Mouse (Mus musculus) cortical plate, adult 2 months (tissue): ENCODE measurements around the gene Gadd45a. TPM values are rescaled to one million over a fixed set of nuclear protein-coding genes. Genes with fewer than 3 reads are reported as not detected.

Source experiments
- H3K27ac ChIP-seq: fragments of 200-500 bp; 2 replicates; pipeline ENCODE4 v1.5.1; 2012; ENCODE audit warnings: low read length, control low read depth, inconsistent platforms; ENCODE audit not compliant: insufficient read depth
- H3K4me1 ChIP-seq: fragments of 200-500 bp; 2 replicates; pipeline ENCODE4 v1.6.1; 2011; ENCODE audit warnings: low read length; ENCODE audit not compliant: control insufficient read depth, insufficient read depth
- H3K4me3 ChIP-seq: fragments of 200-500 bp; 2 replicates; pipeline ENCODE4 v1.5.1; 2011; ENCODE audit warnings: mild to moderate bottlenecking, low read length, control low read depth; ENCODE audit not compliant: insufficient read depth
- CTCF ChIP-seq: fragments of 200-500 bp; IDR thresholded peaks from 2 replicates; pipeline ENCODE4 v1.5.1; 2011; ENCODE audit warnings: mild to moderate bottlenecking, control low read depth, low read length; ENCODE audit not compliant: insufficient read depth; ENCODE audit errors: extremely low read depth
- POLR2A ChIP-seq: fragments of 200-500 bp; IDR thresholded peaks from 2 replicates; pipeline ENCODE4 v1.6.1; 2011; ENCODE audit warnings: mild to moderate bottlenecking, low read length, control low read depth; ENCODE audit not compliant: insufficient read depth; ENCODE audit errors: extremely low read depth
- polyA plus RNA-seq: library from polyadenylated mRNA; depleted of rRNA; stranded (reverse); fragments of >200 nt; gene quantifications from 2 replicates; pipeline ENCODE4 v1.2.3, GENCODE M21; 2012

The Gadd45a gene
- polyA plus RNA-seq, 1 experiment, result 19.9 TPM

DNA sequence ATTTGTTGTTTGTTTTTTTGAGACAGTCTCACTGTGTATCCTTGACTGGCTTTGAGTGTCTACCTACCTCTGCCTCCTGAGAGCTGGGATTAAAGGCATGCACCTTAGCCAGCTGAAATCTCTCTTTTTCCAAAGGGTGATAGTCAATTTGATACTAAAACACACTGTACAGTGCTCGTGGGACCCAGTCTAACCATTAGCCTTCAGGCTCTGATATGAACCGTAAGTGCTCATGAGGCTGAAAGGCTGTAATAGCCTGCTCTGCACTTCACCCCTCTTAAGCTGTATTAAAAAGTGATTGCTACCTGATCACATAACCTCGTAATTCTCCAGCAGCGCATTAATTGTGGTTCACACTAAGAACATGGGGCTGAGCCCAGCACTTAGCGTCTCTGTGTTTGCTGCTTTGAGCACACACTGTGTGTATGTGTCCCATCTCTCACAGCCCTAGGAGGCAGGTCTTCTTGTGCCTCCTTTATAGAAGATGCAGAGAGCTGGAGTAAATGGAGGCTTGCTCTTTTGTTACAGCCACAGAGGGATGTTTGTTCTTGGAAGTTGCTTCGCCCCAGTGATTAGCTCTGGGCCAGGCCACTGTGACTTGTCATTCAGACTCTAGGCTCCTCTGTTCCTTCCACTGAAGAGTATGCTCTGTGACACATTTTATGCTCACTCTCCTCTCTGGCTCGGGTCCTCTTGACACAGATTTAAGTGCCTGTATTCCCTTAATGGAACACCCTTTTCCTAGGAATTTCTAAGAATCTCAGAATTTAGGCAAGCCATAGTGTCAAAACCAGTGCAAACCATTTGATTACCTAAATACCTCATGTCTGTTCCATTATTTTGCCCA is 26.7 kb downstream of the Gadd45a start:
- H3K4me1 ChIP-seq, result no peaks in the 10 kb centered on the region
- H3K4me3 ChIP-seq, result no peak overlapping the region
- no peak overlapping the region for H3K27ac ChIP-seq
- TF ChIP-seq POLR2A, result no peak
- TF ChIP-seq CTCF, result no peak

GRCm38 (mm10) chr6:67009888-67010287 is 27.4 kb downstream of the Gadd45a start:
- Histone ChIP-seq H3K4me3 (no peak overlapping the region), H3K4me1 (no peaks in the 10 kb centered on the region), H3K27ac (no peak overlapping the region)
- TF ChIP-seq POLR2A (no peak), CTCF (no peak)

DNA sequence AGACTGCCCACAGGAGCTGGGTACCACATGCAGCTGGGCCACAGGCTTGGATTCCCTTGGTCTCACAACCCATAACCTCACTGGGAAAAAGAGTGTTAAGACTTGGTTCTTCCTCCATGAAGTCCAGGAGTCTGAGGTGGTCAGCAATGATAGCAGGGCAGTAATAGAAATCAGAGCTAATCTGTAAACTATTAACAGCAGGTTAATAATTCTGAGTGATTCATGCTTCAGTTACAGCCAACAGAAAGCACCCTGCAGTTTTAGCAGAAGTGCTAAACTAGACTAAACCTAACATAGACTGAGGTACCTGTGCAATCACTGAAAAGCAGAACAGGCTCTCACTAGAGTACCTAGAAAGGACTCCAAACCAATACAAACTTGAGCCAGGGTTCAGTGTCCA is 37.5 kb downstream of the Gadd45a start:
- no peak for TF ChIP-seq POLR2A
- no peak overlapping the region for H3K4me3 ChIP-seq
- no peak overlapping the region for H3K27ac ChIP-seq
- no peaks in the 10 kb centered on the region for H3K4me1 ChIP-seq

GRCm38 (mm10) chr6:66998645-66999044 is 38.6 kb downstream of the Gadd45a start:
- Histone ChIP-seq H3K4me3 (no peak overlapping the region), H3K27ac (no peak overlapping the region), H3K4me1 (no peaks in the 10 kb centered on the region)
- TF ChIP-seq CTCF, result no peak
- no peak for TF ChIP-seq POLR2A

- Histone ChIP-seq H3K27ac (no peak overlapping the region), H3K4me3 (no peak overlapping the region), H3K4me1 (no peaks in the 10 kb centered on the region)
- TF ChIP-seq POLR2A (no peak), CTCF (no peak)
Measured at GRCm38 (mm10) chr6:66996257-66996656, 41.0 kb downstream of the Gadd45a start.

DNA sequence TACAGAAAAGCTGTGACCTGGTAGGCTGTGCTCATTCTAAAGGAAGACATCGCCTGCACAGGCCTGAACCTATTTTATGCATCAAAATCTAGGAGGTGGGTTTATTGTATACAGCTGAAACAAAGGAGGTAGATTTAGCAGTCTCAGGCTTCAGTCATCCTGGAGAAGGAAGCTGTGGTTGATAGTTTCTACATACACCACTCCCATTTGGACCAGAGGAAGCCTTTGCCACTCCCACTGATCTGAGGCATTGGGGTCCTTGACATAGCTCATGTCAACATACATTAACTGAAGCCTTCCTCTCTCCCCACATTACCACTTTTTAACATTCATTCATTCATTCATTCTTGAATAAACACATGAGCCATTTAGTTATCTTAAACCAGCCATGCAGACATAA is 41.4 kb downstream of the Gadd45a start:
- no peak for TF ChIP-seq POLR2A
- TF ChIP-seq CTCF, result no peak
- Histone ChIP-seq H3K4me1 (no peaks in the 10 kb centered on the region), H3K27ac (no peak overlapping the region), H3K4me3 (no peak overlapping the region)

GRCm38 (mm10) chr6:66994981-66995380 is 42.3 kb downstream of the Gadd45a start:
- H3K4me3 ChIP-seq, result no peak overlapping the region
- H3K27ac ChIP-seq, result no peak overlapping the region
- no peaks in the 10 kb centered on the region for H3K4me1 ChIP-seq
- TF ChIP-seq POLR2A (no peak), CTCF (no peak)

DNA sequence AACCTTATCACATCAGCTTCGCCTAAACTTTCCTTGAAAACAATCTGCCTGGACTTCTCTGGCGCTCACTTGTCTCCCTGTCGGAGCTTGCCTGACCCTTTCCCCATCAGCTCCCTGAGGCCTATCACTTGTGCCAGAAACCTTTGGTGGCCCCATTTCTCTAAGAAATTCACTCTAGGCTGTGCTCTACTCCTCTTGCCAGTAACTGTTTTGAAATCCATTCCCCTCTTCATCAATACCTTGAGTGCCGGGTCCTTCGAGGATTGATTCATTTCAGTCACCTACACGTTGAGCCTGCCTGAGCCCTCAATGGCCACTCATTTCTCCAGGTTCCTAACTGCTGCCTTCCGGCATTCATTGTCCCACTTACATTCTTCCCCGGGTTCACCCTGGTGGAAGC is 44.5 kb downstream of the Gadd45a start:
- Histone ChIP-seq H3K27ac (no peak overlapping the region), H3K4me1 (no peaks in the 10 kb centered on the region), H3K4me3 (no peak overlapping the region)
- TF ChIP-seq POLR2A (no peak), CTCF (no peak)

DNA sequence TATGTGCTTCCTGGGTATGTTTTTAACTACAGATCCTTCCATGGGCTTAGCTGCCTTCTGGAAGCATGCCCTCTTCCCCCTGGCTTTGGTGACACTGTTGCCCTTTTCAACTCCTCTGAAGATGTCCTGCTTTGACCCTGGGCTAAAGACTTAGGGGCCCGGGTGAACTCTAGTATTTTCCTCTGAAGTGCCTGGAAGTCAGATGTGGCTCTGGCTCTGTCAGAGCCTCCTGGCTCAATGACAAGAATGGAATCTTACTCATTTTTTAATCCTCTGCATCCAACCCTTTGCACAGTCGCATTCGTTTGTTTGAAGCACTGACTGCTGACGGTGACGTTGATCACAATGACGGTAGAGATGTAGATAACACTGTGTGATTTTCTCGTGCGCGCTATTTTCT is 45.0 kb downstream of the Gadd45a start:
- H3K4me3 ChIP-seq, result no peak overlapping the region
- H3K4me1 ChIP-seq, result no peaks in the 10 kb centered on the region
- no peak overlapping the region for H3K27ac ChIP-seq
- TF ChIP-seq CTCF, result no peak
- no peak for TF ChIP-seq POLR2A

- H3K27ac ChIP-seq, result no peak overlapping the region
- H3K4me1 ChIP-seq, result no peaks in the 10 kb centered on the region
- TF ChIP-seq POLR2A (no peak), CTCF (no peak)
- no peak overlapping the region for H3K4me3 ChIP-seq
Measured at GRCm38 (mm10) chr6:66989518-66989917, 47.7 kb downstream of the Gadd45a start.
